In the genomic region with DNA sequence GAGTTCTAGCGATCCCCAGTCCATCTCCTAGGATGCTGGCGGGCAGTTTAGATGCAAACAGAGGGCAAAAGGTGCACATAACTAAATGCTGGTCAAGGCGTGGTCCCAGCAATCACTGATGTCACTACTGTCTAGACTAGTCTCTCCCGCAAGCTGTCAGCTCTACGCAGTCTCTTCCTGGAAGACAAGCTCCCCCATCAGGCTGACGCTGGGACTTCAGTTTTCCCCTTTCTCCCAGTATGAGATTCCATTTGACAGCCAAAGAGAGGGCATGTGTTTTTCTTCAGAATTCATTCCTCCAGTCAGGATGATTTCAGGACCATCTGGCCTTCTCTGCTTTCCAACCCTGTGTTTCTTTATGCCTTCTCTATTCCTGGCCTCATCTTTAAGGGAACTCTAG, we compare ENCODE assay signal across 9 mouse cellular contexts.
DNase-seq lines count a peak whose midpoint lies in the region; ATAC-seq lines count a peak whose summit lies in the region.
"Had no signal": no experiment of that assay in that cellular context is flagged by ENCODE, and none has a peak within 500 bp of the region (broad histone marks: within the 10 kb centered on the region; RNA-seq: fewer than 3 reads in every experiment).

No protein-coding gene starts in this region.

- H3K36me3 ChIP-seq in hindbrain, embryonic 11.5 days (ENCODE audit: control insufficient read depth, insufficient read depth, low read length): no peaks in the 10 kb centered on the region
- H3K36me3 ChIP-seq in hindbrain, embryonic 14.5 days (replicated peaks; ENCODE audit: control insufficient read depth, insufficient read depth): no peaks in the 10 kb centered on the region

- no peak overlapping the region for H3K9ac ChIP-seq in hindbrain, embryonic 11.5 days (ENCODE audit: low read depth, low read length)
- H3K9ac ChIP-seq in hindbrain, embryonic 14.5 days: no peak overlapping the region

- peak; percentile 56 for DNase-seq in hindbrain, embryonic 11.5 days (ENCODE audit: low spot score)
- no peak for DNase-seq in hindbrain, embryonic 14.5 days (ENCODE audit: low spot score)
- peak; percentile 12 for DNase-seq in ovary, postnatal 36 days (ENCODE audit: low spot score)
- no peak for DNase-seq in ovary, postnatal 14 days (ENCODE audit: low spot score)
- peak; percentile 60 for DNase-seq in cerebellum, adult 9-10 months
- peak; percentile 47 for DNase-seq in retina, embryonic 14.5 days (ENCODE audit: low spot score)
- DNase-seq in urinary bladder, postnatal 25 days (ENCODE audit: low spot score): no peak
- no peak for DNase-seq in spleen, adult 12 weeks (ENCODE audit: low spot score)

- H3K4me1 ChIP-seq in hindbrain, embryonic 11.5 days (replicated peaks; ENCODE audit: control insufficient read depth, insufficient read depth, low read length): no peaks in the 10 kb centered on the region
- H3K4me1 ChIP-seq in hindbrain, embryonic 14.5 days (replicated peaks; ENCODE audit: control insufficient read depth, insufficient read depth, low read length): no peaks in the 10 kb centered on the region

- no peak overlapping the region for H3K27ac ChIP-seq in hindbrain, embryonic 11.5 days (ENCODE audit: low read depth, low read length)
- no peak overlapping the region for H3K27ac ChIP-seq in hindbrain, embryonic 14.5 days

- no peak overlapping the region for H3K4me3 ChIP-seq in hindbrain, embryonic 11.5 days (ENCODE audit: low read depth, low read length)
- no peak overlapping the region for H3K4me3 ChIP-seq in hindbrain, embryonic 14.5 days (replicated peaks; ENCODE audit: low read length)

- no peak for ATAC-seq in hindbrain, embryonic 11.5 days (ENCODE audit: low FRiP score)
- ATAC-seq in hindbrain, embryonic 14.5 days (ENCODE audit: low FRiP score): no peak

- 43% methylated on average over 6 of the region's 6 CpGs for WGBS in hindbrain, embryonic 11.5 days
- 53% methylated on average over 6 of the region's 6 CpGs for WGBS in hindbrain, embryonic 14.5 days

- H3K9me3 ChIP-seq in hindbrain, embryonic 11.5 days (ENCODE audit: control insufficient read depth, low read length): no peaks in the 10 kb centered on the region
- no peaks in the 10 kb centered on the region for H3K9me3 ChIP-seq in hindbrain, embryonic 14.5 days (ENCODE audit: control insufficient read depth, low read length)

- H3K27me3 ChIP-seq in hindbrain, embryonic 11.5 days (ENCODE audit: control insufficient read depth, insufficient read depth, low read length): no peaks in the 10 kb centered on the region
- no peaks in the 10 kb centered on the region for H3K27me3 ChIP-seq in hindbrain, embryonic 14.5 days (ENCODE audit: control insufficient read depth, insufficient read depth, low read length)

- no peak overlapping the region for H3K4me2 ChIP-seq in hindbrain, embryonic 11.5 days (replicated peaks; ENCODE audit: low read depth, low read length)
- H3K4me2 ChIP-seq in hindbrain, embryonic 14.5 days (replicated peaks): no peak overlapping the region
- H3K4me2 ChIP-seq: midbrain, embryonic 11.5 days had no signal

Comparison
In these comparisons a context has a peak if more than half of its experiments do, and no peak if none do; other contexts are left out.
1. DNase-seq: peak in hindbrain, embryonic 11.5 days (single experiment), ovary, postnatal 36 days (single experiment), cerebellum, adult 9-10 months (single experiment) and retina, embryonic 14.5 days (single experiment); none in hindbrain, embryonic 14.5 days (single experiment), ovary, postnatal 14 days (single experiment), urinary bladder, postnatal 25 days (single experiment) and spleen, adult 12 weeks (single experiment).